Mouse (Mus musculus): Measurements from ENCODE around the gene Evx2. TPM values are rescaled to one million over a fixed set of nuclear protein-coding genes. Genes with fewer than 3 reads are reported as not detected.

Evx2 gene
- polyA plus RNA-seq, 1 experiment from 2014 or later = 1.3 TPM

DNA sequence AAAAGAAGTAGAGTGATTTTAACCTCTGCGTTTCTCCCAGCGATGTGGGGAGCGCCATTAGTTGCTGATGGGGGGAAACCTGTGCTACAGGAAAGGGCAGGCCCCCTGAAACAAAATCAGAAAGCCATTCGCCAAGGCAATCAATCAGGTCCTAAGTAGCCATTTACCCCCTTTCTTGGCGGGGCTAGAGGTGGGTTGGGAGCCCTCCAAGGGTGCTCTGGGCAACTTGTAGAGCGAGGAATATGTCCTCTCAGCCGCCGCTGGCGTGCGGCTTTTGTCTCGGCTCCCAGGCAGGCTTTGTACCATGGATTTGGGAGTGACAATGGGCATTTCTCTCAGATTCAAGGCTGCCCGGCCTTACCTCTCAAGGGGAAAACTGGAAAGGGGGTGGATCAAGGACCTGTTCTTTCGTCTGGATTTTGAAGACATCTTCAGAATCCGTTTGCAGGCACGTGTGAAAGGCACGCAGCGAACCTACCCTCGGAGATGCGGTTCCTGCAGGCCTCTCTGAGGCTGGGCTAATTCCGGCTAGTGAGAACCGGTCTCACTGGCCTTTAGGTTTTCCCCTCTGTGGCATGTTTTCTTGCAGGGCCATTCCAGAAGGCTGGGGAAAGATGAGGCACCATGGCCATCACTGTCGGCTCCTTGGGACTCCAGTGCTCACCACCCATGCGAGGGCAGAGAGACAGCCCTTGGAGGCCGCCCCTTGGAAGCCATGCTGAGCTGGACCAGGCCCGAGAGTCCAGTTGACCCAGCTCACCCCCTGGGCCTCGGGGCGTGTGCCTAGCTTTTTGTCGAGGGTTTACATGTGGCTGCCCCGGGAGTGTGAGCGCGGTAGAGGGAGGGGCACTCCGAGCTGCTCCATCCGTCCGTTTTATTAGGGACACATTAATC lies 37.3 kb upstream of the Evx2 start:
- Histone ChIP-seq H3K9me3 (ENCODE audit: control insufficient read depth, low read length) (no peaks in the 10 kb centered on the region), H3K9ac (no peak overlapping the region), H3K27me3 (ENCODE audit: control insufficient read depth, insufficient read depth, low read length) (peaks cover 92% of the 10 kb centered on the region), H3K4me3 (replicated peaks; ENCODE audit: low read length) (no peak overlapping the region), H3K27ac (no peak overlapping the region), H3K36me3 (replicated peaks; ENCODE audit: control insufficient read depth, insufficient read depth) (no peaks in the 10 kb centered on the region), H3K4me1 (replicated peaks; ENCODE audit: control insufficient read depth, insufficient read depth, low read length) (0 out of 2 replicates have a peak, but pooled peaks cover 7% of the 10 kb centered on the region), H3K4me2 (replicated peaks) (no peak overlapping the region)
- DNase-seq (ENCODE audit: low spot score) = no peak
- WGBS = 2% methylated on average over 34 of the region's 34 CpGs
- ATAC-seq (ENCODE audit: low FRiP score) = no peak

DNA sequence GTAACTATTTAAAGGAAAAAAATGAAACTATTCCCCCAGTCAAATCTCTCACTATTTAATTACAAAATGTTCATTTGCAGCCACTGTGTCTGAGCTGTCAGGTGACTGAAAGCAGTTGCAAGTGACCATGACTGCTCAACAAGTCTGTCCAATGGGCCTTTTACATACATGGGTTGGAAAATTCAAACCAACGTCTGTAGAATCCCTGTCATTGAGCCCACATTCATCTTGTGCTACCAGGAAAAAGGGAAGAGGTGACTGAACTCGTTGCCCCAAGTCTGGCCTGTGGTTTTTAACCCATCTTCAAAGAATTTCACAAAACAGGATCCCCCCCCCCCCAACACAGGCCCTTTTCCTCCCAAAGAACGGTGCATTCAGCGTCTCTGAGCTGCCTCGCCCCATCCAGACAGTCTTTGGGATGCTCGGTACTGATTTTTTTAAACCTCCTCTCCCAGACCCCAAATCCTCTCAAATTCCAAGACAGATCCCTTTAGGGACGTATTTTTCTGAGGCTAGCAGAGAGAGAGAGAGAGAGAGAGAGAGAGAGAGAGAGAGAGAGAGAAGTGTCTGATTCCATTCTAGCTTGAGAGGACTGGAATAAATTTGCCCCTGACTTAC lies 36.6 kb upstream of the Evx2 start:
- under 1% methylated on average over 7 of the region's 7 CpGs for WGBS
- no peak overlapping the region for H3K9ac ChIP-seq
- H3K9me3 ChIP-seq (ENCODE audit: control insufficient read depth, low read length) = peaks cover 3% of the 10 kb centered on the region; the same call in 1 of the 2 replicates
- no peaks in the 10 kb centered on the region for H3K36me3 ChIP-seq (replicated peaks; ENCODE audit: control insufficient read depth, insufficient read depth)
- no peak overlapping the region for H3K4me2 ChIP-seq (replicated peaks)
- 0 out of 2 replicates have a peak, but pooled peaks cover 10% of the 10 kb centered on the region for H3K4me1 ChIP-seq (replicated peaks; ENCODE audit: control insufficient read depth, insufficient read depth, low read length)
- H3K4me3 ChIP-seq (replicated peaks; ENCODE audit: low read length) = no peak overlapping the region
- peaks cover 92% of the 10 kb centered on the region for H3K27me3 ChIP-seq (ENCODE audit: control insufficient read depth, insufficient read depth, low read length)
- ATAC-seq (ENCODE audit: low FRiP score) (no peak), DNase-seq (ENCODE audit: low spot score) (no peak)
- no peak overlapping the region for H3K27ac ChIP-seq

GRCm38 (mm10) chr2:74695383-74695782 lies 36.0 kb upstream of the Evx2 start:
- no peak overlapping the region for H3K4me3 ChIP-seq (replicated peaks; ENCODE audit: low read length)
- no peak overlapping the region for H3K4me2 ChIP-seq (replicated peaks)
- no peak overlapping the region for H3K27ac ChIP-seq
- H3K36me3 ChIP-seq (replicated peaks; ENCODE audit: control insufficient read depth, insufficient read depth) = no peaks in the 10 kb centered on the region
- peaks cover 3% of the 10 kb centered on the region; the same call in 1 of the 2 replicates for H3K9me3 ChIP-seq (ENCODE audit: control insufficient read depth, low read length)
- DNase-seq (ENCODE audit: low spot score) (no peak), ATAC-seq (ENCODE audit: low FRiP score) (no peak)
- peaks cover 92% of the 10 kb centered on the region for H3K27me3 ChIP-seq (ENCODE audit: control insufficient read depth, insufficient read depth, low read length)
- H3K9ac ChIP-seq = no peak overlapping the region
- 6% methylated on average over 1 of the region's 1 CpGs for WGBS
- H3K4me1 ChIP-seq (replicated peaks; ENCODE audit: control insufficient read depth, insufficient read depth, low read length) = 0 out of 2 replicates have a peak, but pooled peaks cover 10% of the 10 kb centered on the region

GRCm38 (mm10) chr2:74694066-74694465 lies 34.7 kb upstream of the Evx2 start:
- no peak overlapping the region for H3K27ac ChIP-seq
- H3K4me3 ChIP-seq (replicated peaks; ENCODE audit: low read length) = no peak overlapping the region
- WGBS = 1% methylated on average over 16 of the region's 16 CpGs
- H3K27me3 ChIP-seq (ENCODE audit: control insufficient read depth, insufficient read depth, low read length) = peaks cover 95% of the 10 kb centered on the region
- no peak overlapping the region for H3K9ac ChIP-seq
- 0 out of 2 replicates have a peak, but pooled peaks cover 10% of the 10 kb centered on the region for H3K4me1 ChIP-seq (replicated peaks; ENCODE audit: control insufficient read depth, insufficient read depth, low read length)
- H3K36me3 ChIP-seq (replicated peaks; ENCODE audit: control insufficient read depth, insufficient read depth) = no peaks in the 10 kb centered on the region
- H3K4me2 ChIP-seq (replicated peaks) = no peak overlapping the region
- ATAC-seq (ENCODE audit: low FRiP score) (no peak), DNase-seq (ENCODE audit: low spot score) (no peak)
- H3K9me3 ChIP-seq (ENCODE audit: control insufficient read depth, low read length) = peaks cover 3% of the 10 kb centered on the region; the same call in 1 of the 2 replicates

GRCm38 (mm10) chr2:74693432-74693827 lies 34.1 kb upstream of the Evx2 start:
- peaks cover 3% of the 10 kb centered on the region; the same call in 1 of the 2 replicates for H3K9me3 ChIP-seq (ENCODE audit: control insufficient read depth, low read length)
- no peaks in the 10 kb centered on the region for H3K36me3 ChIP-seq (replicated peaks; ENCODE audit: control insufficient read depth, insufficient read depth)
- H3K4me1 ChIP-seq (replicated peaks; ENCODE audit: control insufficient read depth, insufficient read depth, low read length) = 0 out of 2 replicates have a peak, but pooled peaks cover 10% of the 10 kb centered on the region
- no peak overlapping the region for H3K9ac ChIP-seq
- DNase-seq (ENCODE audit: low spot score) (no peak), ATAC-seq (ENCODE audit: low FRiP score) (no peak)
- no peak overlapping the region for H3K4me3 ChIP-seq (replicated peaks; ENCODE audit: low read length)
- peaks cover 99% of the 10 kb centered on the region for H3K27me3 ChIP-seq (ENCODE audit: control insufficient read depth, insufficient read depth, low read length)
- no peak overlapping the region for H3K4me2 ChIP-seq (replicated peaks)
- no peak overlapping the region for H3K27ac ChIP-seq
- 13% methylated on average over 4 of the region's 4 CpGs for WGBS

DNA sequence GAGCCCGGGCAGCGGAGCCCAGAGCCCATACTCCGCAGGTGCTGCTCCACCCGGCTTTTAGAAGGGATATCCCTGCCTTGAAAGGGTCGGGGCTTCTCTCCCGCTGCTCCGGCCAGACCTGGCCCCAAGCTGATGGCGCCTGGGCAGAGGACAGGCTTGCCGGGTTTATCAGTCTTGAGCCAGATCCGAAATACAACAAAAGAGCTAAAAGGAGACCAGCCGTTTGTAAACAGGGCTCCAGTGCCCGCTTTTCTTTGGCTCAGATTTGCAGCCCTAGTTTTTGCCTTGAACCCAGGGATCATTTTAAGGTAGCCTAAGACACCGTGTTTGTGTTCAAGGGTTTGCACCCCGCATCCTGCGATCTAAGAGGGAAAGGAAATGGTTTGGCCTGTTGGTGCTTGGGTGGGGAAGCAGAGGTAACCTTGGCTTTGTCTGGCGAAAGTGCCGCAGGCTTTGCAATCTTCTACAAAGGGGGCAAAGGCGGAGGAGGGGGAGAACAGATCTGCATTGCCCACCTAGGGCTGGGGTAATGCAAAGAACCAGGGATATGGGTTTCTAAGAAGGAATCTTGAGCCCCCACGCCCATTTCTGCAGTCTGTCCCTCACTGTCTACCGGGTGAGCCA lies 33.6 kb upstream of the Evx2 start:
- Histone ChIP-seq H3K4me3 (replicated peaks; ENCODE audit: low read length) (no peak overlapping the region), H3K36me3 (replicated peaks; ENCODE audit: control insufficient read depth, insufficient read depth) (no peaks in the 10 kb centered on the region), H3K4me1 (replicated peaks; ENCODE audit: control insufficient read depth, insufficient read depth, low read length) (0 out of 2 replicates have a peak, but pooled peaks cover 8% of the 10 kb centered on the region), H3K27ac (no peak overlapping the region), H3K4me2 (replicated peaks) (no peak overlapping the region), H3K9ac (no peak overlapping the region), H3K27me3 (ENCODE audit: control insufficient read depth, insufficient read depth, low read length) (peaks cover 99% of the 10 kb centered on the region), H3K9me3 (ENCODE audit: control insufficient read depth, low read length) (peaks cover 3% of the 10 kb centered on the region; the same call in 1 of the 2 replicates)
- no peak for DNase-seq (ENCODE audit: low spot score)
- 2% methylated on average over 20 of the region's 20 CpGs for WGBS
- ATAC-seq (ENCODE audit: low FRiP score) = no peak

DNA sequence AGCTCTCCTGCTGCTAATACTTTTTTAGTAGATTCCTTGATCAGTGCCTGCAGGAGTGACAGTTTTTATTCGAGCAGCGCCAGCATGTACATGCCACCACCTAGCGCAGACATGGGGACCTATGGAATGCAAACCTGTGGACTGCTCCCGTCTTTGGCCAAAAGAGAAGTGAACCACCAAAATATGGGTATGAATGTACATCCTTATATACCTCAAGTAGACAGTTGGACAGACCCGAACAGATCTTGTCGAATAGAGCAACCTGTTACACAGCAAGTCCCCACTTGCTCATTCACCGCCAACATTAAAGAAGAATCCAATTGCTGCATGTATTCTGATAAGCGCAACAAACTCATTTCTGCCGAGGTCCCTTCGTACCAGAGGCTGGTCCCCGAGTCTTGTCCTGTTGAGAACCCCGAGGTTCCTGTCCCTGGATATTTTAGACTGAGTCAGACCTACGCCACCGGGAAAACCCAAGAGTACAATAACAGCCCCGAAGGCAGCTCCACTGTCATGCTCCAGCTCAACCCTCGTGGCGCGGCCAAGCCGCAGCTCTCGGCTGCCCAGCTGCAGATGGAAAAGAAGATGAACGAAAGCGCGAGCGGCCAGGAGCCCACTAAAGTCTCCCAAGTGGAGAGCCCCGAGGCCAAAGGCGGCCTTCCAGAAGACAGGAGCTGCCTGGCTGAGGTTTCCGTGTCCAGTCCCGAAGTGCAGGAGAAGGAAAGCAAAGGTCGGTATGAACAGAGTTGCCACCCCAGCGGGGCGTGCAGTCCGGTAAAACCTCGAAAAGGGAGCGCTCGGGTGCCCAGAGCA lies 32.8 kb upstream of the Evx2 start:
- Histone ChIP-seq H3K36me3 (replicated peaks; ENCODE audit: control insufficient read depth, insufficient read depth) (no peaks in the 10 kb centered on the region), H3K4me2 (replicated peaks) (no peak overlapping the region)
- 4% methylated on average over 35 of the region's 35 CpGs for WGBS

DNA sequence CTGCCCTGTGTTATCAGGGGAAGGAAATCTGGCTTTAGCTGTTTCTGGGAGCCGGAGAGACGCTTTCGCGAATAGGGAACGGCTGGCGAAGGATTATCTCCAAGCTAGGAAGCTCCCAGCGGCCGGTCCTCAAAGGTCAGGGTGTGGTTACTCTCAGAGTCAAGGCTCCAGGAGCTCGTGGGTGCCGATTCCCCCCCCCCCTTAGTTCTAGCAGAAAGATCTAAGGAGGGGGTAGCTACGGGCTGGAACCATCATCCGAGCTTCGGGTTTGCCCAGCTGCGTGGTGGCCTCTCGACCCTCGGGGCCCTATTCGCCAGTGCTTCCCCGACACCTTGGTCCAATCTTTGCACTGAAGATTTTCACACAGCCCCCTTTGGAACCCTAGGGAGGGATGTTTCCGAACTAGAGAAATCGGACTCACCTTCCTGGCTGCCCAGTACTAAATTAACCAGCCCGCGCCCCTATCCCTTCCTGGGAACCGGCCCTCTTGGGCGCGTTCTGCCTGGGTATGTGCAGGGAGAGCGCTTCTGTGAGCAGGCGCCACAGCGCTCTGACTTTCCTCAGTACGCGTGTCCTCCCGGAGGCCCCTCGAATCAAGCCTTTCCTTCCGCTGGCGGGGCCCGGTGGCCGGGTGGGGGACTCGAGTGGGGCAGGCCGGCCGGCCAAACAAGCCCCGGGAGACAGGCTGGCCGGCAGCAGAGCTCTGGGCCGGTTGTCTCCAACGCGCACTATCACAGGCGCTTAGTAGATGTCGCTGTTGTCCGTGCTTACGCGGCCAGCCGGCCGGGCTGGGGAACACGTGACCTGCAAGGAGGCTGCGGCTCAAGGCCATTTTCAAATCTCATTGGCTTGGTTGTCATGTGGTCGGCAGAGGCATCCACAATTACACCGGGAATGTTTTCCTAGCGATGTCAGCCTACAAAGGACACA lies 31.9 kb upstream of the Evx2 start, which contains the start of gene Hoxd10:
Hoxd10 (plus strand) TSS at position 903 of the 930 bp plus-strand sequence.
- Histone ChIP-seq H3K36me3 (replicated peaks; ENCODE audit: control insufficient read depth, insufficient read depth) (no peaks in the 10 kb centered on the region), H3K9ac (no peak within 1 kb of the TSS), H3K9me3 (ENCODE audit: control insufficient read depth, low read length) (peaks cover 3% of the 10 kb centered on the region; the same call in 1 of the 2 replicates), H3K27ac (no peak within 1 kb of the TSS), H3K27me3 (ENCODE audit: control insufficient read depth, insufficient read depth, low read length) (peaks cover 99% of the 10 kb centered on the region), H3K4me1 (replicated peaks; ENCODE audit: control insufficient read depth, insufficient read depth, low read length) (0 out of 2 replicates have a peak, but pooled peaks cover 5% of the 10 kb centered on the region), H3K4me2 (replicated peaks) (no peak within 1 kb of the TSS), H3K4me3 (replicated peaks; ENCODE audit: low read length) (no peak within 1 kb of the TSS)
- ATAC-seq (ENCODE audit: low FRiP score) (no peak), DNase-seq (ENCODE audit: low spot score) (no peak)
- 1% methylated on average over 56 of the region's 56 CpGs for WGBS

More for the DNA sequence above, 32.8 kb upstream of the Evx2 start:
- no peak for ATAC-seq (ENCODE audit: low FRiP score)
- Histone ChIP-seq H3K4me1 (replicated peaks; ENCODE audit: control insufficient read depth, insufficient read depth, low read length) (0 out of 2 replicates have a peak, but pooled peaks cover 5% of the 10 kb centered on the region), H3K27ac (no peak overlapping the region), H3K27me3 (ENCODE audit: control insufficient read depth, insufficient read depth, low read length) (peaks cover 99% of the 10 kb centered on the region), H3K4me3 (replicated peaks; ENCODE audit: low read length) (no peak overlapping the region), H3K9ac (no peak overlapping the region), H3K9me3 (ENCODE audit: control insufficient read depth, low read length) (peaks cover 3% of the 10 kb centered on the region; the same call in 1 of the 2 replicates)
- DNase-seq (ENCODE audit: low spot score) = no peak
